Mouse (Mus musculus) kidney, postnatal 0 days (tissue): Measurements from ENCODE around the gene Dock11. TPM values are rescaled to one million over a fixed set of nuclear protein-coding genes. Genes with fewer than 3 reads are reported as not detected.

Experiments used
- ATAC-seq: fragments of 200-750 bp; cut with Nextera tagmentation; replicated peaks from 2 replicates; pipeline ENCODE4 v1.8.0; 2017; ENCODE audit warnings: low read depth, moderate number of reproducible peaks, moderate TSS enrichment, moderate library complexity; ENCODE audit not compliant: low FRiP score
- DNase-seq: peaks from one replicate; pipeline ENCODE4 v3.0.0-alpha.2; 2016; ENCODE audit warnings: low spot score
- H3K27ac ChIP-seq: fragments of 300-500 bp; sonication (generic); 2 replicates; pipeline ENCODE4 v1.5.1; 2014; ENCODE audit warnings: mild to moderate bottlenecking
- H3K27me3 ChIP-seq: fragments of 300-500 bp; sonication (generic); 2 replicates; pipeline ENCODE4 v1.6.1; 2014; ENCODE audit warnings: low read length, mixed read lengths; ENCODE audit not compliant: insufficient read depth
- H3K36me3 ChIP-seq: fragments of 300-500 bp; sonication (generic); 2 replicates; pipeline ENCODE4 v1.6.1; 2014; ENCODE audit warnings: low read length, mixed read lengths; ENCODE audit not compliant: insufficient read depth
- H3K4me1 ChIP-seq: fragments of 300-500 bp; sonication (generic); replicated peaks from 2 replicates; pipeline ENCODE4 v1.6.1; 2014; ENCODE audit warnings: antibody characterized with exemption, low read length, mixed read lengths; ENCODE audit not compliant: insufficient read depth
- H3K4me2 ChIP-seq: fragments of 300-500 bp; sonication (generic); 2 replicates; pipeline ENCODE4 v1.6.1; 2014; ENCODE audit warnings: mild to moderate bottlenecking, low read length, moderate library complexity, mixed read lengths
- H3K4me3 ChIP-seq: fragments of 300-500 bp; sonication (generic); replicated peaks from 2 replicates; pipeline ENCODE4 v1.5.1; 2014; ENCODE audit warnings: low read depth, low read length
- H3K9ac ChIP-seq: fragments of 300-500 bp; sonication (generic); 2 replicates; pipeline ENCODE4 v1.6.1; 2014; ENCODE audit warnings: low read depth, low read length
- H3K9me3 ChIP-seq: fragments of 300-500 bp; sonication (generic); replicated peaks from 2 replicates; pipeline ENCODE4 v1.6.1; 2016; ENCODE audit warnings: low read length, inconsistent platforms, mixed read lengths
- CTCF ChIP-seq: IDR thresholded peaks from 2 replicates; pipeline ENCODE4 v1.5.1; 2016; ENCODE audit warnings: antibody characterized with exemption, low read depth, mild to moderate bottlenecking, moderate library complexity
- WGBS: fragments of 180-500 bp; shearing (Covaris S2); extraction: QIAGEN DNeasy Blood & Tissue Kit; methylation state at CpG from one replicate; pipeline ENCODE4 v1.1.7; 2014; 5-methylcytosine and 5-hydroxymethylcytosine counted together
- polyA plus RNA-seq: library from polyadenylated mRNA; unstranded; fragments of >200 nt; fragmentation: Nextera tagmentation; extraction: Ambion mirVana; gene quantifications from 2 replicates; pipeline ENCODE4 v1.2.1, GENCODE M21; 2015

Gene Dock11
- polyA plus RNA-seq, 1 experiment from 2014 or later, result 5.5 TPM

- H3K36me3 ChIP-seq, result no peaks in the 10 kb centered on the region
Measured at GRCm38 (mm10) chrX:35938112-35938511, 49.5 kb downstream of the Dock11 start.

GRCm38 (mm10) chrX:35946394-35946793 lies 57.8 kb downstream of the Dock11 start:
- ATAC-seq (no peak), DNase-seq (peak; percentile 1)
- H3K9me3 ChIP-seq, result no peaks in the 10 kb centered on the region
- H3K9ac ChIP-seq, result no peak overlapping the region
- no peaks in the 10 kb centered on the region for H3K4me1 ChIP-seq
- H3K4me2 ChIP-seq, result no peak overlapping the region
- WGBS, result 36% methylated on average over 1 of the region's 1 CpGs
- no peak for TF ChIP-seq CTCF
- H3K36me3 ChIP-seq, result no peaks in the 10 kb centered on the region
- no peak overlapping the region for H3K27ac ChIP-seq
- H3K4me3 ChIP-seq, result no peak overlapping the region
- no peaks in the 10 kb centered on the region for H3K27me3 ChIP-seq

More at GRCm38 (mm10) chrX:35938112-35938511, 49.5 kb downstream of the Dock11 start:
- Histone ChIP-seq H3K4me1 (no peaks in the 10 kb centered on the region), H3K9me3 (no peaks in the 10 kb centered on the region), H3K27ac (no peak overlapping the region), H3K9ac (no peak overlapping the region), H3K4me2 (no peak overlapping the region), H3K4me3 (no peak overlapping the region), H3K27me3 (no peaks in the 10 kb centered on the region)
- TF ChIP-seq CTCF, result no peak
- ATAC-seq (no peak), DNase-seq (no peak)
- WGBS, result 68% methylated on average over 5 of the region's 5 CpGs

- Histone ChIP-seq H3K4me3 (no peak overlapping the region), H3K4me2 (no peak overlapping the region), H3K36me3 (no peaks in the 10 kb centered on the region), H3K9ac (no peak overlapping the region), H3K27ac (no peak overlapping the region), H3K4me1 (no peaks in the 10 kb centered on the region), H3K27me3 (no peaks in the 10 kb centered on the region), H3K9me3 (no peaks in the 10 kb centered on the region)
- WGBS, result 47% methylated on average over 4 of the region's 4 CpGs
- DNase-seq (peak; percentile 28), ATAC-seq (no peak)
- TF ChIP-seq CTCF, result no peak
Measured at GRCm38 (mm10) chrX:35950135-35950534, 61.5 kb downstream of the Dock11 start.

- Histone ChIP-seq H3K36me3 (no peaks in the 10 kb centered on the region), H3K9ac (no peak overlapping the region), H3K27me3 (no peaks in the 10 kb centered on the region), H3K9me3 (no peaks in the 10 kb centered on the region), H3K4me3 (no peak overlapping the region), H3K4me1 (no peaks in the 10 kb centered on the region), H3K4me2 (no peak overlapping the region), H3K27ac (no peak overlapping the region)
- WGBS, result 82% methylated on average over 3 of the region's 3 CpGs
- DNase-seq (no peak), ATAC-seq (no peak)
- no peak for TF ChIP-seq CTCF
Measured at GRCm38 (mm10) chrX:35951945-35952344, 63.3 kb downstream of the Dock11 start.

- no peak overlapping the region for H3K9ac ChIP-seq
- H3K27ac ChIP-seq, result no peak overlapping the region
- no peaks in the 10 kb centered on the region for H3K27me3 ChIP-seq
- H3K4me3 ChIP-seq, result no peak overlapping the region
- H3K9me3 ChIP-seq, result no peaks in the 10 kb centered on the region
- H3K4me1 ChIP-seq, result no peaks in the 10 kb centered on the region
- 65% methylated on average over 4 of the region's 4 CpGs for WGBS
- ATAC-seq, result no peak
- no peak overlapping the region for H3K4me2 ChIP-seq
- H3K36me3 ChIP-seq, result no peaks in the 10 kb centered on the region
- TF ChIP-seq CTCF, result no peak
- peak; percentile 30 for DNase-seq
Measured at GRCm38 (mm10) chrX:35952521-35953095, 64.0 kb downstream of the Dock11 start.

- DNase-seq (no peak), ATAC-seq (no peak)
- H3K4me2 ChIP-seq, result no peak overlapping the region
- no peaks in the 10 kb centered on the region for H3K9me3 ChIP-seq
- H3K36me3 ChIP-seq, result no peaks in the 10 kb centered on the region
- H3K27ac ChIP-seq, result no peak overlapping the region
- H3K4me3 ChIP-seq, result no peak overlapping the region
- H3K4me1 ChIP-seq, result no peaks in the 10 kb centered on the region
- no peaks in the 10 kb centered on the region for H3K27me3 ChIP-seq
- no peak for TF ChIP-seq CTCF
- no peak overlapping the region for H3K9ac ChIP-seq
Measured at GRCm38 (mm10) chrX:35956236-35956635, 67.6 kb downstream of the Dock11 start.

- Histone ChIP-seq H3K4me2 (no peak overlapping the region), H3K36me3 (no peaks in the 10 kb centered on the region), H3K4me3 (no peak overlapping the region), H3K27ac (no peak overlapping the region), H3K4me1 (no peaks in the 10 kb centered on the region), H3K9ac (no peak overlapping the region), H3K9me3 (no peaks in the 10 kb centered on the region), H3K27me3 (no peaks in the 10 kb centered on the region)
- DNase-seq (no peak), ATAC-seq (no peak)
- no peak for TF ChIP-seq CTCF
- WGBS, result 77% methylated on average over 6 of the region's 6 CpGs
Measured at GRCm38 (mm10) chrX:35963087-35963486, 74.5 kb downstream of the Dock11 start.
